In the genomic region with DNA sequence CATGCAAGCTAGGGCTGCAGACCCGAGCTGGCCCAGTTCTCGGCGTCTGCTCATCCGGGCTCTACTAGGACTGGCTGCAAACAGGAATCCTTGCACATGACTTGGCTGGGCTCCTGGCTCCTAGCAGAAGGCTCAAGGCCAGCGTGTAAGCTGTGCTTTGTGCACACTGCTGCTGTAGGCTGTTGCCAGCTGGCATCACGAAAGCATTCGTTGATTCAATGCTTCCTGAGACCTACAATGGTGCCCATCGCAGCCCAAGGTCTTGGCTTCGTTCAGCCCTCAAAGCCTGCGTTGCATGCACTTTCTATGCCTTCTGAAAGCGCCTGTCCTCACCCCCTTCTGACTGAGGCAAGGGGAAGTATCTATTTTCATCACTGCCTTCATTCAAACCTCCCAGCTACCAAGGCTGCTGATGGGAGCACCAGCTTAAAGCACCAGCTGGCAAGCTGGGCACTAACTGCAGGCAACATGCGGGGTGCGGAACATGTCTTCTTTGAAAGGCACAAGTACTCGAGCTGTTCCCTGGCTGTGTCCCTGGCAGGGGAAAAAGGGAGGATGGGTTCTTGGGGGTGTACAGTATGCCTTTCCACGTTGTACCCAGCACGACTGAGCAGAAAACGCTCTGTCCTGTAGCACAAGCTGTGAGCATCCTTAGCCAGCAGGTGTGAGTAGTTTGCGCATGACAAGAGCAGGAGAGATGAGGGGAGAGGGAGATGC, we compare ENCODE assay signal across 8 mouse cellular contexts. TPM values are rescaled to one million over a fixed set of nuclear protein-coding genes. Genes with fewer than 3 reads are reported as not detected.
DNase-seq lines count a peak whose midpoint lies in the region; ATAC-seq and TF ChIP-seq lines count a peak whose summit lies in the region.

No protein-coding gene starts in this region.

- ATAC-seq in hindbrain, embryonic 12.5 days (ENCODE audit: low FRiP score): peak; percentile 26; the same call in 1 of the 2 replicates
- peak; percentile 81 for ATAC-seq in lung, embryonic 16.5 days (ENCODE audit: low read depth)

- H3K36me3 ChIP-seq in ES-E14 (ENCODE audit: control insufficient read depth, insufficient read depth, low read length, poor library complexity, severe bottlenecking): peaks cover 21% of the 10 kb centered on the region
- H3K36me3 ChIP-seq in hindbrain, embryonic 12.5 days: peaks cover 44% of the 10 kb centered on the region
- peaks cover 31% of the 10 kb centered on the region for H3K36me3 ChIP-seq in lung, embryonic 16.5 days (ENCODE audit: control insufficient read depth, insufficient read depth, low read length)

- peaks cover 2 to 26% of the 10 kb centered on the region in 2 experiments; a peak in 2 of 4 replicates for H3K4me1 ChIP-seq in ES-E14 (ENCODE audit: control insufficient read depth in 2 of 2, insufficient read depth in 2 of 2, low read length in 2 of 2, poor library complexity in 1 of 2)
- H3K4me1 ChIP-seq in hindbrain, embryonic 12.5 days: peaks cover 27% of the 10 kb centered on the region
- peaks cover 21% of the 10 kb centered on the region for H3K4me1 ChIP-seq in lung, embryonic 16.5 days (replicated peaks; ENCODE audit: control insufficient read depth, insufficient read depth, low read length)

- no peaks in the 10 kb centered on the region for H3K27me3 ChIP-seq in hindbrain, embryonic 12.5 days
- H3K27me3 ChIP-seq in lung, embryonic 16.5 days (ENCODE audit: control insufficient read depth, insufficient read depth, low read depth, low read length): no peaks in the 10 kb centered on the region

- no peak for DNase-seq in ES-E14 (ENCODE audit: low read depth, low spot score)
- DNase-seq in cerebellum, adult 18-20 months: peak; percentile 88 to 91
- DNase-seq in frontal cortex, postnatal 14 days (ENCODE audit: low spot score in 2 of 2): peak; percentile 80 to 90
- peak; percentile 94 for DNase-seq in layer of hippocampus, postnatal 10 days (ENCODE audit: low spot score in 2 of 2)
- peak; percentile 86 for DNase-seq in right cerebral cortex, postnatal 25 days
- DNase-seq in c-Kit-positive CD71-positive TER-119-positive erythroid progenitor cells, embryonic 14.5 days (ENCODE audit: low spot score): no peak

- WGBS in hindbrain, embryonic 12.5 days: 67% methylated on average over 18 of the region's 18 CpGs
- 45% methylated on average over 18 of the region's 18 CpGs for WGBS in lung, embryonic 16.5 days

- H3K4me2 ChIP-seq in hindbrain, embryonic 12.5 days (replicated peaks): peak overlapping the region; percentile 83
- H3K4me2 ChIP-seq in lung, embryonic 16.5 days (ENCODE audit: low read depth, low read length): peak overlapping the region; percentile 97

- H3K9ac ChIP-seq in ES-E14 (ENCODE audit: insufficient read depth, low read depth, low read length, poor library complexity, severe bottlenecking): peak overlapping the region; percentile 50; the same call in 1 of the 2 replicates
- peak overlapping the region; percentile 71 for H3K9ac ChIP-seq in hindbrain, embryonic 12.5 days
- peak overlapping the region; percentile 87 for H3K9ac ChIP-seq in lung, embryonic 16.5 days (ENCODE audit: low read length)

- in situ Hi-C loops in ES-E14 (cut with MboI; ENCODE audit: low sequenced_read_pairs in 2 of 2, unreplicated experiment in 2 of 2): loop anchor here in 1 of 2 experiments (10.0 kb wide), 1 partner anchor 214 kb away; no protein-coding TSS in a partner anchor

- no peaks in the 10 kb centered on the region for H3K9me3 ChIP-seq in ES-E14 (ENCODE audit: control insufficient read depth, insufficient read depth, low read depth, low read length)
- H3K9me3 ChIP-seq in hindbrain, embryonic 12.5 days (replicated peaks): no peaks in the 10 kb centered on the region
- H3K9me3 ChIP-seq in lung, embryonic 16.5 days (ENCODE audit: control insufficient read depth, low read length): no peaks in the 10 kb centered on the region

- H3K27ac ChIP-seq in ES-E14 (ENCODE audit: insufficient read depth, low read depth, low read length, poor library complexity, severe bottlenecking): no peak overlapping the region
- H3K27ac ChIP-seq in hindbrain, embryonic 12.5 days: peak overlapping the region; percentile 74
- H3K27ac ChIP-seq in lung, embryonic 16.5 days (ENCODE audit: low read length): peak overlapping the region; percentile 86

- H3K4me3 ChIP-seq in ES-E14 (ENCODE audit: insufficient read depth in 1 of 2, low read depth in 1 of 2, low read length in 2 of 2, poor library complexity in 1 of 2, severe bottlenecking in 1 of 2): peak overlapping the region; percentile 75 to 76; a peak in 3 of 4 replicates
- H3K4me3 ChIP-seq in hindbrain, embryonic 12.5 days: peak overlapping the region; percentile 59
- peak overlapping the region; percentile 85 for H3K4me3 ChIP-seq in lung, embryonic 16.5 days (ENCODE audit: low read length)

TF ChIP-seq in ES-E14, 5 proteins besides CTCF, POLR2A, EP300 and RAD21:
- TF ChIP-seq MAFK (IDR thresholded peaks at IDR 0.05; ENCODE audit: insufficient read depth, low read depth, low read length) (no peak), CHD2 (IDR thresholded peaks at IDR 0.05; ENCODE audit: low read depth, low read length) (no peak), ZC3H11A (IDR thresholded peaks at IDR 0.05; ENCODE audit: borderline replicate concordance, low read depth, low read length) (no peak), HCFC1 (IDR thresholded peaks at IDR 0.05; ENCODE audit: borderline replicate concordance, insufficient read depth, low read length) (no peak), ZNF384 (IDR thresholded peaks at IDR 0.05; ENCODE audit: low read depth, low read length) (no peak)
TF ChIP-seq in ES-E14: peak in this region for 0.

RNA-seq across cellular contexts. Expression of a gene that starts 0.8 kb away (rescaled TPM):
- total RNA-seq in ES-E14 (2012; rRNA removed): 36.4 and 48.2 TPM in 2 replicates
- polyA plus RNA-seq in hindbrain, embryonic 12.5 days (2016; fragmentation: Nextera tagmentation; extraction: Ambion mirVana): 57.1 and 57.9 TPM in 2 replicates
- 10 to 100 TPM; 49.8 to 53.9 TPM for total RNA-seq in layer of hippocampus, postnatal 10 days (2021)
- polyA plus RNA-seq in lung, embryonic 16.5 days (2015; fragmentation: Nextera tagmentation; extraction: Ambion mirVana): 47.9 and 48.0 TPM in 2 replicates

RNA-seq across cellular contexts. Expression of a gene that starts 37.8 kb away (rescaled TPM):
- 21.1 and 21.7 TPM in 2 replicates for total RNA-seq in ES-E14 (2012; rRNA removed)
- polyA plus RNA-seq in hindbrain, embryonic 12.5 days (2016; fragmentation: Nextera tagmentation; extraction: Ambion mirVana): 88.8 TPM in 2 replicates
- 100 to 1,000 TPM; 102 to 105 TPM for total RNA-seq in layer of hippocampus, postnatal 10 days (2021)
- 76.6 and 82.8 TPM in 2 replicates for polyA plus RNA-seq in lung, embryonic 16.5 days (2015; fragmentation: Nextera tagmentation; extraction: Ambion mirVana)

RNA-seq across cellular contexts. Expression of a gene that starts 53.8 kb away (rescaled TPM):
- total RNA-seq in ES-E14 (2012; rRNA removed): 0.13 and 0.21 TPM in 2 replicates
- 12.3 and 13.5 TPM in 2 replicates for polyA plus RNA-seq in hindbrain, embryonic 12.5 days (2016; fragmentation: Nextera tagmentation; extraction: Ambion mirVana)
- 10 to 100 TPM; 13.5 to 15.8 TPM for total RNA-seq in layer of hippocampus, postnatal 10 days (2021)
- 0.67 and 0.88 TPM in 2 replicates for polyA plus RNA-seq in lung, embryonic 16.5 days (2015; fragmentation: Nextera tagmentation; extraction: Ambion mirVana)

Comparison
In these comparisons a context has a peak if more than half of its experiments do, and no peak if none do; other contexts are left out.
1. DNase-seq: peak in cerebellum, adult 18-20 months (2 of 2), frontal cortex, postnatal 14 days (2 of 2), layer of hippocampus, postnatal 10 days (2 of 2) and right cerebral cortex, postnatal 25 days (single experiment); none in ES-E14 (single experiment) and c-Kit-positive CD71-positive TER-119-positive erythroid progenitor cells, embryonic 14.5 days (single experiment).
2. RNA of a gene that starts 53.8 kb away (total RNA-seq): 13.5 to 15.8 TPM in layer of hippocampus, postnatal 10 days; 0.13 to 0.21 TPM in ES-E14; every median in the first group is over 10 times any median in the second.
3. Peak in every context shown above with its lines, with median percentiles within 50 percentile points of each other: H3K4me3 ChIP-seq and H3K9ac ChIP-seq.